Mouse (Mus musculus) heart, adult 10 weeks (tissue): Measurements from ENCODE around the gene Ppan. TPM values are rescaled to one million over a fixed set of nuclear protein-coding genes. Genes with fewer than 3 reads are reported as not detected.

Source experiments
- polyA plus RNA-seq: library from polyadenylated mRNA; stranded (reverse); fragments of 350-450 nt; fragmentation: Illumina TruSeq; extraction: RNeasy Lipid Tissue Mini Kit (QIAGEN cat#74804); gene quantifications from one replicate; pipeline ENCODE4 v1.2.3, GENCODE M21; 2014; ENCODE audit warnings: low read depth, low replicate concordance

The Ppan gene
- 11.1 TPM for polyA plus RNA-seq

DNA sequence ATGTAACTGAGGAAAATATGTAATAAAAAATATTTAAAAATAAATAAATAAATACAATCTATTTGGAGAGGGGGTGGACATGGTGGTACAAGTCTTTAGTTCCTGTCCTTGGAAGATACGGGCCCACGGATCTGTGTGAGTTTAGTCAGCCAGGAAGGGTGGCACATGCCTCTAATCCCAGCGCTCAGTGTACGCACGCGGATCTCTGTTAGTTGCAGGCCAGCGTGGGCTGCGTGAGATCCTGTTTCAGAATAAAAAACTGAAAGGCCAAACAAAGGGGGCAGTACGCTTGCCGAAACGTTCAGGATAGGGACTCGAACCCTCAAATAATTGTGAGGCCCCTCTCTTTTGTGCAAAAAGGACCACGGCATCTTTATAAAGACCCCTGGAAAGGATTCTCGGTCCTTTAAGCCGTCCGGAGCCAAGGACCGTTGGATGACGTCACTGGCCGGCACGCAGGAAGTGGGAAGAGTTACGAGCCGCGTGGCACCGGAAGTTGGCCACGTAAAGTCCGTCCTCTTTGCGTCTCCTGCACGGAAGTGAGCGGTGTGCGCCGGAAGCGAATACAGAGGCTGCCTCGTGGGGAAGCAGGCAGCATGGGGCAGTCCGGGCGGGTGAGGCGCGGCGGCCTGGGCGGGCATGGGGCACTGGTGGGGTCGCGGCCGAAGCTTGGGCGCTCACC, at the start of gene Ppan:
Gene Ppan (plus strand): TSS at position 472 of the 682 bp plus-strand sequence.

DNA sequence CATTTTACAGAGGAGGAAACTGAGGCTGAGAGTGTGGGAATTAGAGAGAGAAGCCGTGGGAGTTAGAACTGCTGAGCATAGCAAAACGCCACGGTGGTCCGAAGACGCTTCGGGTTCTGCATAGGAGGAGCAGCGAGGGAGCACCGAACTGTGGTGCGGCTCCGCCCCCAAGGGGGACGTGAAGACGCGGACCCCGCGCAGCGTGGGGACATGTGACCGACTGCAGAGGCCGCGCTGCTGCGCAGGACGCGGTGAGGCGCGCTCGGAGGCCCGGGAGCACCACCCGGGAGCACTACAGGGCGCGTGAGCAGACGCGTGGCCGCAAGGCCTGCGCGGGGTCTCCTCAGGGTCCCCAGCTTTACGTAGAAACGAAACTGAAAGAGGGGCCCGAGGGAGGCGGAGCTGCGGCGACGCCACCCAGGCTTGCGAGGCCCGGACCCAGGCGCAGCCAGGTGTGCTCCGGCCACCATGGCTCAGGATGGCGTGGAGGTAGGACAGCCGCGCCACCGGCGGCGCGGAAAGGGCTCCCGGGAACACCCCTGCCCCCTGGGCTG, 19.4 kb upstream of the Ppan start, which contains the start of gene A230050P20Rik:
Gene A230050P20Rik (plus strand): TSS at position 195 of the 554 bp plus-strand sequence.

DNA sequence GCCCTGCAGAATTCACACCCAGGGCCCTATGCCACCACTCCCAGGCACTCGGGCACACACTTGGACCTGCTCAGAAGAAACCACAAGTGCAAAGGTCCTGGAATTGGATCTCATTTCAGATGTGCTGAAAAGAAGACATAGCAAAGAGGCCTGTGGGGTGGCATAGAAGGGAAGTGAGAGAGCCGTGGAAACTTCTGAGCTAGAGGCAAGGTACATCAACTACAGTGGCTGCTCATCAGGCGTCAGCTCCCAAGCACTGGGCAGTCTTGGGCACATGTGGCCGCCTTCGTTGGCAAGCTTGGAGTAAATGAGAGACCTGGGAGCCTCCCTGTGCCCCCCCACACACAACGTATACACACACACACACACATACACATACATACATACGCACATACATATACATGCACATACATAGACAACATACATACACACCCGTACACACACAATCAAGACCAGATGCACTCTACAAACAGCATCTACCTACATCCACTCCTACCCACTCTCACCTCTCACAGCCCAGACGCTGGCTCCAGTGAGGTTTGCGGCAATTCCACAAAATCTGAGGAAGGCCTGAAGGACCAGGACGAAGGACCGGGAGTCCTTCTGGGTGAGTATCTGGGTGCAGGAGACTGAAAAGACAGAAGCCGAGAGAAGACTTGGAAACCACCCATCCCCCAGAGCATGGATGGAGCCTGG, 8.7 kb upstream of the Ppan start, which contains the start of gene Angptl6:
Gene Angptl6 (minus strand): TSS at position 631 of the 696 bp plus-strand sequence.

DNA sequence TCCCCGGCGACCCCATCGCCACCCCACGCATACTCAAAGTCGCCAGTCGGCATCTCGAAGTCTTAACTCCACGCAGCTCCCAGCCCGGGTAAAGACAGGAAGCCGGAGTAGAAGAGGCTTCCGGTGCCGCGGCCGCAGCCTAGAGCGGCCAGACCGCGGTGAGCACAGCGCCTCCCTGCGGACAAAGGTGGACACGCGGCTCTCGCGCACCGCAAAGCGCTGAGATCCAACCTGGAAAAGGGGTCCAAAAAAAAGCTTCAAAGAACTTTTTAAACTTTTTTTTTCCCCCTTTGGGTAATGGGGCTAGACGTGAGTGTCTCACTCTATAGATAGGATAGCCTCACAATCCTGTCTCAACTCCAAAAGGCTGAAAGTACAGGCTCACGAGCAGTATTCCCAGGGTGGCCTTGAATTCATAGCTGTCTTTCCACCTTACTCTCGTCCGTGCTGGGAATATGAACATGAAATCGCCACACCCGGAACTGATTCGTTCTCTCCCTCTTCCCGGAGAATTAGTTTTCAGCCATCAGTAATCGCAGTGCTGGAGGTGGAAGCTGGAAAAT, 10.6 kb downstream of the Ppan start, which contains the start of gene Eif3g:
Gene Eif3g (minus strand): TSS at position 113 of the 563 bp plus-strand sequence.

Other genes starting within 250 kb of the Ppan start
- gene Ubl5, start 245.3 kb upstream of the Ppan start, polyA plus RNA-seq = 447 TPM
- gene Fbxl12, start 243.4 kb upstream of the Ppan start, polyA plus RNA-seq = 17.7 TPM
- 17.5 TPM for gene Pin1, start 236.1 kb upstream of the Ppan start, polyA plus RNA-seq
- gene Olfm2, start 141.8 kb upstream of the Ppan start, polyA plus RNA-seq = not detected
- gene Col5a3, start 73.1 kb upstream of the Ppan start, polyA plus RNA-seq = 14.5 TPM
- gene Rdh8, start 69.7 kb upstream of the Ppan start, polyA plus RNA-seq = not detected
- 11.0 TPM for gene A230050P20Rik, start 19.5 kb upstream of the Ppan start, polyA plus RNA-seq
- gene Angptl6, start 8.4 kb upstream of the Ppan start, polyA plus RNA-seq = 3.9 TPM
- gene Eif3g, start 10.4 kb downstream of the Ppan start, polyA plus RNA-seq = 113 TPM
- gene Dnmt1, start 71.7 kb downstream of the Ppan start, polyA plus RNA-seq = 9.2 TPM
- gene S1pr2, start 88.6 kb downstream of the Ppan start, polyA plus RNA-seq = 2.7 TPM
- 123 TPM for gene Mrpl4, start 114.6 kb downstream of the Ppan start, polyA plus RNA-seq
- 12.4 TPM for gene Icam1, start 127.8 kb downstream of the Ppan start, polyA plus RNA-seq
- 1.3 TPM for gene Icam4, start 141.2 kb downstream of the Ppan start, polyA plus RNA-seq
- gene Icam5, start 143.9 kb downstream of the Ppan start, polyA plus RNA-seq = not detected
- gene Zglp1, start 178.9 kb downstream of the Ppan start, polyA plus RNA-seq = not detected
- 0.42 TPM for gene Gm49373, start 184.9 kb downstream of the Ppan start, polyA plus RNA-seq
- gene Fdx1l, start 185.4 kb downstream of the Ppan start, polyA plus RNA-seq = 47.3 TPM
- gene Gm38431, start 203.8 kb downstream of the Ppan start, polyA plus RNA-seq = 0.97 TPM
- 23.3 TPM for gene Raver1, start 203.8 kb downstream of the Ppan start, polyA plus RNA-seq
- 11.4 TPM for gene Tyk2, start 243.1 kb downstream of the Ppan start, polyA plus RNA-seq